Mouse (Mus musculus) bone marrow, adult 2 months (tissue): ENCODE measurements around the gene Vmn2r86.
"Not testable (repeated sequence)": the region's sequence is repeated elsewhere in the genome, so short reads cannot be mapped to it uniquely, and the experiment has no call there.

Experiments
- CTCF ChIP-seq: fragments of 200-500 bp; IDR thresholded peaks from 2 replicates; pipeline ENCODE4 v1.5.1; 2011; ENCODE audit warnings: low read length, control low read depth; ENCODE audit not compliant: control insufficient read depth, insufficient read depth
- POLR2A ChIP-seq: fragments of 200-500 bp; IDR thresholded peaks from 2 replicates; pipeline ENCODE4 v1.6.1; 2011; ENCODE audit warnings: low read depth, mild to moderate bottlenecking, control low read depth, low read length, borderline replicate concordance; ENCODE audit not compliant: control insufficient read depth

GRCm38 (mm10) chr10:130412167-130412698 lies 43.6 kb downstream of the Vmn2r86 start:
- TF ChIP-seq CTCF, POLR2A: not testable (repeated sequence)
